Mouse (Mus musculus): ENCODE measurements around the gene Nudc. TPM values are rescaled to one million over a fixed set of nuclear protein-coding genes. Genes with fewer than 3 reads are reported as not detected.
A peak's percentile ranks its signal among the peaks of the same experiment; 100 is the strongest.

Nudc gene
- polyA plus RNA-seq, 1 experiment from 2014 or later, result 218 TPM

DNA sequence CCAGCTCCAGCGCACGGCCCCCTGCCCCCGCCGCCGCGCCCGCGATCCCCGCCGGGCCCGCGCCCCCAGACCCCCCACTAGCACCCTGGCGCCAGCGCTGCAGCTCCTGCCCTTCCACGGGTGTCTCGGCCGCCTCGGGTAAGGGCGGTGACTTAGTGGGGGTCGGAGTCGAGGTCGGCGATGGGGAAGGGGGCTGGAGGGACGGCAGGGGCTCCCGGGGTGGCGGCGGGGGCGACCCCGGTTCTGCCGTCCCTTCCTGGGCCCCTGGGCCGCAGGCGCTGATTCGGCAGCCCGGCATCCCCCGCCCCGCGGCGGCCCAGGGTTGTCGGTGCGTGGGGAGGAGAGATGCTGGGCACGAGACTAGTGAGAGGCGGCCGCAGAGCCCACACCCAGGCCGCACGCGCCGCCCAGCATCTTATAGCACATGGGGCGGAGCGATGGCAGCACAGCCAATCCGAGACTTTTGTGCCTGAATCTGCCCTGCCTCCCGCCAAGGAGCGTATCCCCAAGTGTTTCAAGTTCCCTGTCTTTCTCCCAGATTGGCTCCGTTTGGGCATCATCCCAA lies 47.6 kb downstream of the Nudc start, which contains the start of gene Trnp1:
Trnp1 (minus strand) TSS at position 391 of the 565 bp plus-strand sequence.
- H3K27ac ChIP-seq (replicated peaks), result no peak within 1 kb of the TSS
- ATAC-seq (ENCODE audit: extremely low read depth, insufficient number of reproducible peaks, low FRiP score, low TSS enrichment), result peak; percentile 47
- peaks cover 90% of the 10 kb centered on the region for H3K27me3 ChIP-seq (replicated peaks)
- peak within 1 kb of the TSS; percentile 80 for H3K9ac ChIP-seq
- H3K4me3 ChIP-seq, result peak within 1 kb of the TSS; percentile 66
- no peaks in the 10 kb centered on the region for H3K9me3 ChIP-seq
- WGBS, result 1% methylated on average over 42 of the region's 53 CpGs
- H3K4me1 ChIP-seq, result peaks cover 36% of the 10 kb centered on the region
- H3K4me2 ChIP-seq, result peak within 1 kb of the TSS; percentile 99
- H3K36me3 ChIP-seq, result no peaks in the 10 kb centered on the region

DNA sequence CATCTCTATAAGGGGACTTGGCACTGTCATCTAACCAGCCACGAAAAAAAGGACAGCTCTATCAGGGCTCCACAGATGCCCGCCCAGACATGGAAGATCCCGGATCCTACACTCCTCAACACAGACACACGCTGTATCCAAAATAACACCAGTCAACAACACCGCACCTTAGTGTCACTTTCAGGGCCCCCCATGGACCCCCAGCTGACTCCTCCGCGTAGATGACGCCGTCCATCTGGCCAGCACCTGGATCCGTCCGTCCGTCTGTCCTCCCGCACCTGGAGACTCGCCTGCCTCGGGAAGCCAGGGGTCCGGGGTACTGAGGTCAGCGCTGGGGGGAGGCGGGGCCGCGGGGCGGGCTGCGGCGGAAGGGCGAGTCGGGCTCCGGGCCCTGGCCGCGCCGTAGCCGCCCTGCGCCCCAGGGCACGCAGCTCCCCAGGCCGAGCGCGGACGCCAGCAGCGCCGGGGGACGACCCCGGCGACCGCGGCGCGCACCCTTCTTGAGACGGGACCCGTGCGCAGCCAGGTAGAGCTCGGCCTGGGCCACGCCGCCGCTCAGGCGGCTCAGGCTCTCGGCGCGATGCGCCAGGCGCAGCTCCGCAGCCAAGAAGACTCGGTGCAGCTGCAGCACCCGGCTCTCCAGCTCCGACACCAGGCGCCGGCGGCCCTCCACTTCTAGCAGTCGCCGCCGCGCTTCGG lies 48.2 kb downstream of the Nudc start:
- WGBS, result under 1% methylated on average over 70 of the region's 70 CpGs
- Histone ChIP-seq H3K27ac (replicated peaks) (no peak overlapping the region), H3K4me1 (peaks cover 36% of the 10 kb centered on the region), H3K36me3 (no peaks in the 10 kb centered on the region), H3K4me3 (peak overlapping the region; percentile 66), H3K9me3 (no peaks in the 10 kb centered on the region), H3K4me2 (peak overlapping the region; percentile 99), H3K27me3 (replicated peaks) (peaks cover 88% of the 10 kb centered on the region), H3K9ac (peak overlapping the region; percentile 80)
- ATAC-seq (ENCODE audit: extremely low read depth, insufficient number of reproducible peaks, low FRiP score, low TSS enrichment), result no peak

DNA sequence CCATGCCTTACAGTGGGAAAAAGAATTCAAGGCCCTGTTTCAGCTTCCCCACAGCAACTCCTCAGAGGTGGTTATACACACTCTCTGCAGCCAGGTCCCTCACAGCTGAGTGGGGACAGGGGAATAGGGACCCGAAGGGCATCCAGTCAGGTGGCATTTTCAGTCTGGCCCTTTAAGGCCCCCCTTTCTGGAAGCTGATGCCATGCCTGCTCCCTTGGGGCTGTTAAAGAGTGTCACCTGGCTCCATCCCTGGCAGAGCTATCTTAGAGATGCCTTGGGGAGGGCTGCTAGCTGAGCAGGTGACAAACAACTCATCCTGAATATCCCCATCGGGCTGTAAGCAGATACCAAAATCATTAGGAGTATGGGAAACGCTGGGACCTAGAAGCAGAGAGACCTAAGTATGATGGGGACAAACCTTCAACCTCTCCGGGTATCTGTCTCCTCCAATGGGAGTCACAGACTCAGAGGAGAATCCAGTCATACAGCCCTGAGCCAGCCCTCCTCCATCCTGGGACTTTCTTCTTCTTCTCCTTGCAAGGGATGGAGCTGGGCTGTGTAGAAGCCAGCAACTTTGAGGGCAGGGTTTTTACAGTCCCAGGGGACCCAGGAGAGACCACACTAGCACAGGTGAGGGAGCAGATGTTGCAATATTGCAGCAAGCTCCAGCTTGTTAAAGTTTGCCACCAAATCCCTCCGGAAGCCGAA lies 48.9 kb downstream of the Nudc start:
- peaks cover 81% of the 10 kb centered on the region for H3K27me3 ChIP-seq (replicated peaks)
- no peaks in the 10 kb centered on the region for H3K36me3 ChIP-seq
- peak overlapping the region; percentile 66; the same call in 1 of the 2 replicates for H3K4me3 ChIP-seq
- H3K4me1 ChIP-seq, result peaks cover 40% of the 10 kb centered on the region
- 31% methylated on average over 6 of the region's 6 CpGs for WGBS
- peak overlapping the region; percentile 99 for H3K4me2 ChIP-seq
- H3K9me3 ChIP-seq, result no peaks in the 10 kb centered on the region
- no peak overlapping the region for H3K9ac ChIP-seq
- no peak overlapping the region for H3K27ac ChIP-seq (replicated peaks)
- no peak for ATAC-seq (ENCODE audit: extremely low read depth, insufficient number of reproducible peaks, low FRiP score, low TSS enrichment)

DNA sequence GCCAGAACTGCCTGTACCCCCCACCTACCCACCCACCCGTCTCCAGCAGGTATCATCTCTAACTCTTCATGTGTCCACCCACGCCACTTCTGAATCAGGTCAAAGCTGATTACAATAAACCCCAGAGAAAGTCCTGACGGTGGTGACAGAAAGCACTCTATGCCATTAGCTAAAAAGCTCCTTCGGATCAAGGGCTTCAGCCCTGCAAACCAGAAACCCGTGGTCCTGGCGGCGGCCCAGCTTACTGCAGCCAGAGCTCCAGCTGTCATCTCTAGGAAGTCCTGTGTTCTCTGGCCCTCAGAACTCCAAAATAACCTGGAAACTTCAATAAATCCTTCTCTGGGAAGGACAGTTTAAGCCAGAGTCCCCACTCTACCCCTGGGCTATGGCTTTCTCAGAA lies 50.1 kb downstream of the Nudc start:
- no peak overlapping the region for H3K9ac ChIP-seq
- ATAC-seq (ENCODE audit: extremely low read depth, insufficient number of reproducible peaks, low FRiP score, low TSS enrichment), result no peak
- H3K27me3 ChIP-seq (replicated peaks), result peaks cover 69% of the 10 kb centered on the region
- H3K4me1 ChIP-seq, result peaks cover 52% of the 10 kb centered on the region
- H3K4me2 ChIP-seq, result no peak overlapping the region
- H3K27ac ChIP-seq (replicated peaks), result no peak overlapping the region
- no peaks in the 10 kb centered on the region for H3K36me3 ChIP-seq
- no peaks in the 10 kb centered on the region for H3K9me3 ChIP-seq
- WGBS, result 27% methylated on average over 7 of the region's 7 CpGs
- no peak overlapping the region for H3K4me3 ChIP-seq

DNA sequence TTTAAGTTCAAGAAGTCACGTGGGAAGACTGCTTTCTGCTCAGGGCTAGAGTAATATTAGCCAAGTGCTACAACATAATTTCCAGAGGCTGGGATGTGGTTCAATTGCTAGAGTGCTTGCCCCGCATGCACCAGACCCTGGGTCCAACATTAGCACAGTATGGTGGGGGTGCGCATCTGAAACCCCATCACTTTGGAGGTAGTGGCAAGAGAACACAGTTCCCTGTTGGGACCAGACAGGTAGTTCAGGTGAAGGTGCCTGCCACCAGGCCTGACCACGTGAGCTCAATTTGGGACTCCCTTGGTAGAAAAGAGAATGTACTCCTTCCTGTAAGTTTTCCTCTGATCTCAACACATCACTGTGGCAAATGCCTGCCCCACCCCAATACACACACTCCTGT lies 50.9 kb downstream of the Nudc start:
- ATAC-seq (ENCODE audit: extremely low read depth, insufficient number of reproducible peaks, low FRiP score, low TSS enrichment), result no peak
- H3K9ac ChIP-seq, result no peak overlapping the region
- no peak overlapping the region for H3K4me2 ChIP-seq
- H3K27me3 ChIP-seq (replicated peaks), result peaks cover 61% of the 10 kb centered on the region
- H3K36me3 ChIP-seq, result no peaks in the 10 kb centered on the region
- H3K9me3 ChIP-seq, result no peaks in the 10 kb centered on the region
- no peak overlapping the region for H3K27ac ChIP-seq (replicated peaks)
- peaks cover 53% of the 10 kb centered on the region for H3K4me1 ChIP-seq
- 53% methylated on average over 4 of the region's 4 CpGs for WGBS
- no peak overlapping the region for H3K4me3 ChIP-seq

DNA sequence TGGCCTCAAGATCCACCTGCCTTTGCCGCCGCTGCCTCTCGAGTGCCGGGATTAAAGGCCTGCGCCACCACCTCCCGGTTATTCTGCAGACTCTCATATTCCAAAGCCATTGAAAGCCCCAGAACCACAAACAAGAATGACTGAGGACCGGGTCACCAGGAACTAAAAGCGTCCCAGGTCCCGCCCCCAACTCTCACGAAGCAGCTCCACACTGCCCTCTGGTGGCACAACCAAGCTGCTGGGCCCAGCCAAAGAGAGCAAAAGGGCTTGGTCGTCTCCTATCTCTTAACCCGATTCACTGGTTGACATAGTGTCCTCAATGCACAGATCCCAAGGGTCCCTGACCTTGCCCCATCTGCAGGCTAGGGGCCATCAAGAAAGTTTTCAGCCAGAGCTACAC lies 51.4 kb downstream of the Nudc start:
- Histone ChIP-seq H3K4me2 (peak overlapping the region; percentile 75), H3K36me3 (no peaks in the 10 kb centered on the region), H3K4me3 (peak overlapping the region; percentile 46), H3K4me1 (peaks cover 58% of the 10 kb centered on the region), H3K9me3 (no peaks in the 10 kb centered on the region), H3K9ac (peak overlapping the region; percentile 69), H3K27me3 (replicated peaks) (peaks cover 57% of the 10 kb centered on the region), H3K27ac (replicated peaks) (no peak overlapping the region)
- WGBS, result under 1% methylated on average over 12 of the region's 12 CpGs
- ATAC-seq (ENCODE audit: extremely low read depth, insufficient number of reproducible peaks, low FRiP score, low TSS enrichment), result no peak

DNA sequence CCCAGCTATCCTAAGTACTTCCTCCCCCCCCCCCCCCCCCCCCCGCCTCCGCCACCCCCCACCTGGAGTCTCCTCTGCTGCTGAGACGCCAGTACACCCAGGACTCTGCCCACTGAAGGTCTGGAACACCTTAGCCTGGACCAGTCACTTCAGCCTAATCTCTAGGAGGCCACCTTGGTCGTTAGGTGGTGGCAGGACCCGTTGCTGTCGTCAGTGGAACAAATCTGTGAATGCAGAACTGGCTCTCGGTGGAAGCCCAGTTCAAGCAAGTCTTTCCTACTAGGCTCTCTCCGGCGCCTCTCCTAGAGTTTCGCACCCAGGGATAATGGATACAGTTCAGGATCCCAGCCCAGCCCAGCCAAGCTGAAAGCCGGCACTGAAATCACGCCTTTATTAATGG lies 51.9 kb downstream of the Nudc start:
- no peak overlapping the region for H3K27ac ChIP-seq (replicated peaks)
- 17% methylated on average over 11 of the region's 12 CpGs for WGBS
- no peaks in the 10 kb centered on the region for H3K36me3 ChIP-seq
- peaks cover 61% of the 10 kb centered on the region for H3K4me1 ChIP-seq
- peak overlapping the region; percentile 46 for H3K4me3 ChIP-seq
- peak overlapping the region; percentile 75 for H3K4me2 ChIP-seq
- peaks cover 51% of the 10 kb centered on the region for H3K27me3 ChIP-seq (replicated peaks)
- ATAC-seq (ENCODE audit: extremely low read depth, insufficient number of reproducible peaks, low FRiP score, low TSS enrichment), result no peak
- H3K9ac ChIP-seq, result peak overlapping the region; percentile 69
- H3K9me3 ChIP-seq, result no peaks in the 10 kb centered on the region

DNA sequence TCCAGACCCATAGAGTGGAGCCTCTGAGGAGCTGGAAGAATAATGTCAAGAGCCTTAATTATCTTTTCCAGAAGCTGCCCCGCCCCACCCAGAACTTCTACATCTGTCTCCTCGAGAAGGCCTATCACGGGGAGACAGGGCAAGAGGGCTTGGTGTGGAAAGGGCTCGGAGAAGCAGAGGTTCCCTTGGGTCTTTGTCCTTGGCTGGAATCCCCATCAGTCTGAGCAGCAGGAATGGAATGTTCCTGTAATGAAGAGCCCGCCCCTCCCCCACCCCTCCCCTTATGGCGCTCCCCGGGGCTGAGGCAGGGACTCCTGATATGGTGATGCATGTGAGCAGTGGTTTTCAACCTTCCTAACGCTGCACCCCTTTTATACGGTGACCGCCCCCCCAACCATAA lies 54.0 kb downstream of the Nudc start:
- no peak; the same call in 1 of the 2 replicates for ATAC-seq (ENCODE audit: extremely low read depth, insufficient number of reproducible peaks, low FRiP score, low TSS enrichment)
- Histone ChIP-seq H3K27ac (replicated peaks) (0 out of 2 replicates have a peak overlapping the region, but pooled peaks have one; percentile 42), H3K4me3 (no peak overlapping the region; the same call in 1 of the 2 replicates), H3K4me2 (peak overlapping the region; percentile 56), H3K9me3 (no peaks in the 10 kb centered on the region), H3K27me3 (replicated peaks) (peaks cover 30% of the 10 kb centered on the region), H3K36me3 (no peaks in the 10 kb centered on the region), H3K9ac (peak overlapping the region; percentile 59), H3K4me1 (peaks cover 46% of the 10 kb centered on the region)
- 22% methylated on average over 10 of the region's 10 CpGs for WGBS

DNA sequence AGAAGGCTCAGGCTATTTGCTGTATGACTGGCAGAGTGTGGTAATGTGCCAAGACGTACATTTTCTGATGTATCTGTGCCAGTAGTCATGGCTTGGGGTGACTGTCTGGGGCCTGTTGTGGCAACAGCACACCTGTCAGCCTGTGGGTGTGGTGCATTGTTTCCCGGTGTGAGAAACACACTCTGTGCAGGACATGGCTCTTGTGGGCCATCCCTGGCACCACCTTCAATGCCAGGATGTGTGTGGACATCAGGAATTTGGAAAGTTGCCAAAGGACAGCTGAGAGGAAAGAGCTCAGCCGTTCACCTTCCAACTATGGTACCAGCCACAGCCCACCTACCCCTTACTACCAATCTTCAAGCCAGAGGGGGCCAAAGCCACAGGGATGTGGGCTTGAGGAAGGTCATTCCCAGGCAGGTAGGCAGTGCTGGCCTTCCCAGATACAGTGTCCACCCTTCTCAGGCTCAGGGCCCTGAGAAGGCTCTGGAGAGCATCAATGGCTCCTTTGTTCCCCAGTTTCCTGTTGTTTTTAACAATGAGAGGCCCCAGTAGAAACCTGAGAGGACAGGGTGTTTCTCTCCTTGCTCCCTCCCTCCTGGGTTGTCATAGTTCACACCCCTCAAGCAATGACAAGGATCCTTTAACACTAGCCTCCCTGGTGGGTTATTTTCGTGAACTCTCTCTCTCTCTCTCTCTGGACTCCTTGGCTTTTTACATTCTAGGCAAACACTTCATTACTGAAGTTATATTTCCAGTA lies 56.1 kb downstream of the Nudc start:
- peaks cover 9% of the 10 kb centered on the region for H3K27me3 ChIP-seq (replicated peaks)
- WGBS, result 41% methylated on average over 4 of the region's 4 CpGs
- H3K4me2 ChIP-seq, result no peak overlapping the region
- no peak for ATAC-seq (ENCODE audit: extremely low read depth, insufficient number of reproducible peaks, low FRiP score, low TSS enrichment)
- H3K27ac ChIP-seq (replicated peaks), result 0 out of 2 replicates have a peak overlapping the region, but pooled peaks have one; percentile 10
- H3K4me3 ChIP-seq, result no peak overlapping the region
- peaks cover 39% of the 10 kb centered on the region for H3K4me1 ChIP-seq
- no peaks in the 10 kb centered on the region for H3K9me3 ChIP-seq
- no peaks in the 10 kb centered on the region for H3K36me3 ChIP-seq
- no peak overlapping the region for H3K9ac ChIP-seq

DNA sequence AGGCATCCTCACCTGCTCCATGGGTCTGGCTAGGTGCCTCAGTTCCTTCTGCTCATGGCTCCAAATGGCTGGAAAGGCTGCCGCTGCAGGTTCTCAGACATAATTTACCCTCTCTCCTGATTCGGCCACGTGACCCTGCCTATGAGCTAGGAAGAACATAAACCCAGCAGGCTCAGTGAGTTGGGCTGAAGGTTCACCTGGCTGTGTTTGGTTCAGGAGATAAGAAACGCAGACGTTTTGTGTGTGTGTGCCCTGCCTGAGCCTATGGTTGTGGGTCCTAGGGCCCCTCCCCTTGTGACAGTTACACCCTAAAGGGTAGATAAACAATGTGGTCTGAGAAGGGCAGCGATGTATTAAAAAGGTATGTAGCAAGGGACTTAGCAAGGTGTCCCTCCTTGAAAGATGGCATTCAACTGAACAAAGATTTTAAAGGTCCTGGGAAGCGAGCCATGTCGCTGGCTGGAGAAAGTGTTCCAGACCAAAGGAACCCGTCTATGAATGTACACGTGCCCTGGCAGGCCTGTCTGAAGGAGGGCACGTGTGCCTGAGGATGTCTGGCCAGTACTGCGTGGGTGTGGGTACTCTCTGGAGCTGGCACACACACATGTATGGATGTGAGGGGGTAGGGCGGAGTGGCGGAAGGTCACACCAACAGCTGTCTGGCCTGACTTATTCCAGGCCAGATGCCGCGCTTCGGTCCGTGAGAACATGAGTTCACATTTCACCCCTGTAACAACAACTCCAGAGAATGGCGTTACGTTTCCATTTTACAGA lies 57.0 kb downstream of the Nudc start:
- no peak overlapping the region for H3K4me3 ChIP-seq
- no peak for ATAC-seq (ENCODE audit: extremely low read depth, insufficient number of reproducible peaks, low FRiP score, low TSS enrichment)

More for the DNA sequence above, 57.0 kb downstream of the Nudc start:
- Histone ChIP-seq H3K4me1 (peaks cover 41% of the 10 kb centered on the region), H3K36me3 (no peaks in the 10 kb centered on the region), H3K27ac (replicated peaks) (no peak overlapping the region), H3K4me2 (no peak overlapping the region), H3K9me3 (no peaks in the 10 kb centered on the region), H3K27me3 (replicated peaks) (0 out of 2 replicates have a peak, but pooled peaks cover 10% of the 10 kb centered on the region), H3K9ac (no peak overlapping the region)
- WGBS, result 81% methylated on average over 20 of the region's 20 CpGs
